Mouse (Mus musculus) monocyte, adult 5-6 weeks (primary cell): ENCODE data around the gene Etv1. TPM values are rescaled to one million over a fixed set of nuclear protein-coding genes. Genes with fewer than 3 reads are reported as not detected.

Experiments used
- ATAC-seq: fragments of 153-309, 156-312 bp; replicated peaks from 2 replicates; pipeline ENCODE4 v1.8.0; 2017; ENCODE audit warnings: mild to moderate bottlenecking; ENCODE audit not compliant: low TSS enrichment, insufficient number of reproducible peaks, severe bottlenecking, poor library complexity, low FRiP score
- total RNA-seq: library from RNA; stranded (forward); fragments of 200-1000, 200-491, 200-594 nt; gene quantifications from 3 replicates; pipeline ENCODE4 v1.2.3, GENCODE M21; 2017

Gene Etv1
- total RNA-seq = 0.21 TPM in 1 of 3 replicates, not detected in the others

GRCm38 (mm10) chr12:38779186-38779777, at the start of gene Etv1:
TSS of gene Etv1 (plus strand) at chr12:38779380.
- ATAC-seq = peak; percentile 47; the same call in 1 of the 2 replicates

- no peak for ATAC-seq
These were observed 49.5 kb upstream of the Etv1 start for GRCm38 (mm10) chr12:38729661-38730060.

- ATAC-seq = no peak
These were observed 48.4 kb upstream of the Etv1 start for GRCm38 (mm10) chr12:38730791-38731190.

- no peak for ATAC-seq
These were observed 19.9 kb upstream of the Etv1 start for GRCm38 (mm10) chr12:38759322-38759721.

- ATAC-seq = no peak
These were observed 1.9 kb upstream of the Etv1 start for GRCm38 (mm10) chr12:38777316-38777715.

- ATAC-seq = no peak
These were observed 1.3 kb upstream of the Etv1 start for GRCm38 (mm10) chr12:38777957-38778298.

GRCm38 (mm10) chr12:38778299-38779075, 693 bp upstream of the Etv1 start:
- peak; percentile 63 for ATAC-seq

- peak; percentile 21; the same call in 1 of the 2 replicates for ATAC-seq
These were observed 1.1 kb downstream of the Etv1 start for GRCm38 (mm10) chr12:38780006-38780954.

- ATAC-seq = no peak
These were observed 1.8 kb downstream of the Etv1 start for GRCm38 (mm10) chr12:38780955-38781304.

- no peak for ATAC-seq
These were observed 2.5 kb downstream of the Etv1 start for GRCm38 (mm10) chr12:38781686-38782085.

- ATAC-seq = no peak
These were observed 4.1 kb downstream of the Etv1 start for GRCm38 (mm10) chr12:38783291-38783690.

- no peak for ATAC-seq
These were observed 5.0 kb downstream of the Etv1 start for GRCm38 (mm10) chr12:38784221-38784620.

GRCm38 (mm10) chr12:38786571-38786970, 7.4 kb downstream of the Etv1 start:
- no peak for ATAC-seq

- no peak for ATAC-seq
These were observed 8.5 kb downstream of the Etv1 start for GRCm38 (mm10) chr12:38787704-38788103.

GRCm38 (mm10) chr12:38788621-38789020, 9.4 kb downstream of the Etv1 start:
- no peak for ATAC-seq

GRCm38 (mm10) chr12:38789789-38790355, 10.7 kb downstream of the Etv1 start:
- ATAC-seq = no peak

- ATAC-seq = no peak
These were observed 13.9 kb downstream of the Etv1 start for GRCm38 (mm10) chr12:38793076-38793475.

- no peak for ATAC-seq
These were observed 14.5 kb downstream of the Etv1 start for GRCm38 (mm10) chr12:38793697-38794096.

GRCm38 (mm10) chr12:38807031-38807430, 27.9 kb downstream of the Etv1 start:
- ATAC-seq = no peak
